Mouse (Mus musculus) stomach, postnatal 0 days (tissue): Measurements from ENCODE around the gene Fetub. TPM values are rescaled to one million over a fixed set of nuclear protein-coding genes. Genes with fewer than 3 reads are reported as not detected.
A peak's percentile ranks its signal among the peaks of the same experiment; 100 is the strongest.

Experiments
- ATAC-seq: fragments of 200-750 bp; cut with Nextera tagmentation; 2 replicates; pipeline ENCODE4 v1.8.0; 2017; ENCODE audit not compliant: low FRiP score, low TSS enrichment
- DNase-seq: peaks from one replicate; pipeline ENCODE4 v3.0.0-alpha.2; 2016; ENCODE audit warnings: low spot score
- H3K27ac ChIP-seq: fragments of 300-500 bp; sonication (generic); replicated peaks from 2 replicates; pipeline ENCODE4 v1.5.1; 2014; ENCODE audit warnings: mild to moderate bottlenecking, control low read depth
- H3K27me3 ChIP-seq: fragments of 300-500 bp; sonication (generic); 2 replicates; pipeline ENCODE4 v1.6.1; 2014; ENCODE audit warnings: low read length; ENCODE audit not compliant: control insufficient read depth, insufficient read depth
- H3K36me3 ChIP-seq: fragments of 300-500 bp; sonication (generic); 2 replicates; pipeline ENCODE4 v1.6.1; 2014; ENCODE audit warnings: low read length, mixed read lengths; ENCODE audit not compliant: control insufficient read depth, insufficient read depth
- H3K4me1 ChIP-seq: fragments of 300-500 bp; sonication (generic); replicated peaks from 2 replicates; pipeline ENCODE4 v1.6.1; 2014; ENCODE audit warnings: antibody characterized with exemption; ENCODE audit not compliant: control insufficient read depth, insufficient read depth
- H3K4me2 ChIP-seq: fragments of 300-500 bp; sonication (generic); replicated peaks from 2 replicates; pipeline ENCODE4 v1.6.1; 2014; ENCODE audit warnings: low read depth, mild to moderate bottlenecking, control low read depth, moderate library complexity
- H3K4me3 ChIP-seq: fragments of 300-500 bp; sonication (generic); 2 replicates; pipeline ENCODE4 v1.5.1; 2014; ENCODE audit warnings: low read depth, low read length, control low read depth
- H3K9ac ChIP-seq: fragments of 300-500 bp; sonication (generic); 2 replicates; pipeline ENCODE4 v1.6.1; 2014; ENCODE audit warnings: mild to moderate bottlenecking, low read length, control low read depth, mixed read lengths
- H3K9me3 ChIP-seq: fragments of 300-500 bp; sonication (generic); 2 replicates; pipeline ENCODE4 v1.6.1; 2016; ENCODE audit warnings: low read length; ENCODE audit not compliant: control insufficient read depth
- CTCF ChIP-seq: IDR thresholded peaks from 2 replicates; pipeline ENCODE4 v1.5.1; 2016; ENCODE audit warnings: antibody characterized with exemption, low read depth, mild to moderate bottlenecking, moderate library complexity
- EP300 ChIP-seq: optimal IDR thresholded peaks from 2 replicates; pipeline ENCODE3; 2016; ENCODE audit warnings: antibody characterized with exemption
- WGBS: fragments of 180-500 bp; shearing (Covaris S2); extraction: QIAGEN DNeasy Blood & Tissue Kit; methylation state at CpG from one replicate; pipeline ENCODE4 v1.1.7; 2014; 5-methylcytosine and 5-hydroxymethylcytosine counted together
- polyA plus RNA-seq: library from polyadenylated mRNA; unstranded; fragments of >200 nt; fragmentation: Nextera tagmentation; extraction: Ambion mirVana; gene quantifications from 2 replicates; pipeline ENCODE4 v1.2.1, GENCODE M21; 2015

Fetub gene
- 72.3 and 73.2 TPM in 2 replicates for polyA plus RNA-seq

GRCm38 (mm10) chr16:22918034-22918433, at the start of gene Fetub:
Gene Fetub (plus strand): TSS chr16:22918334.
- DNase-seq = no peak
- no peak within 1 kb of the TSS for H3K27ac ChIP-seq
- no peaks in the 10 kb centered on the region for H3K9me3 ChIP-seq
- no peaks in the 10 kb centered on the region for H3K4me1 ChIP-seq
- H3K36me3 ChIP-seq = no peaks in the 10 kb centered on the region
- no peak for TF ChIP-seq EP300
- no peak for TF ChIP-seq CTCF
- H3K27me3 ChIP-seq = no peaks in the 10 kb centered on the region
- no peak within 1 kb of the TSS for H3K9ac ChIP-seq
- 77% methylated on average over 5 of the region's 5 CpGs for WGBS
- no peak for ATAC-seq
- H3K4me2 ChIP-seq = no peak within 1 kb of the TSS
- H3K4me3 ChIP-seq = no peak within 1 kb of the TSS

- no peak overlapping the region for H3K4me3 ChIP-seq
- H3K4me1 ChIP-seq = no peaks in the 10 kb centered on the region
- H3K9me3 ChIP-seq = no peaks in the 10 kb centered on the region
- ATAC-seq (no peak), DNase-seq (no peak)
- no peak overlapping the region for H3K9ac ChIP-seq
- WGBS = 92% methylated on average over 8 of the region's 8 CpGs
- H3K27ac ChIP-seq = no peak overlapping the region
- no peaks in the 10 kb centered on the region for H3K27me3 ChIP-seq
- H3K36me3 ChIP-seq = peaks cover 11% of the 10 kb centered on the region
- no peak overlapping the region for H3K4me2 ChIP-seq
- TF ChIP-seq CTCF = no peak
- TF ChIP-seq EP300 = no peak
Measured at GRCm38 (mm10) chr16:22872397-22872796, 45.7 kb upstream of the Fetub start.

- no peaks in the 10 kb centered on the region for H3K9me3 ChIP-seq
- H3K4me3 ChIP-seq = no peak overlapping the region
- DNase-seq (no peak), ATAC-seq (no peak)
- no peaks in the 10 kb centered on the region for H3K4me1 ChIP-seq
- no peaks in the 10 kb centered on the region for H3K27me3 ChIP-seq
- TF ChIP-seq CTCF (no peak), EP300 (no peak)
- no peak overlapping the region for H3K9ac ChIP-seq
- H3K4me2 ChIP-seq = no peak overlapping the region
- no peak overlapping the region for H3K27ac ChIP-seq
- peaks cover 11% of the 10 kb centered on the region for H3K36me3 ChIP-seq
- WGBS = 83% methylated on average over 4 of the region's 4 CpGs
Measured at GRCm38 (mm10) chr16:22873369-22873768, 44.8 kb upstream of the Fetub start.

- Histone ChIP-seq H3K4me1 (no peaks in the 10 kb centered on the region), H3K36me3 (no peaks in the 10 kb centered on the region; the same call in 1 of the 2 replicates), H3K27me3 (no peaks in the 10 kb centered on the region), H3K4me2 (no peak overlapping the region), H3K4me3 (no peak overlapping the region), H3K9ac (no peak overlapping the region), H3K9me3 (no peaks in the 10 kb centered on the region), H3K27ac (no peak overlapping the region)
- WGBS = 40% methylated on average over 9 of the region's 9 CpGs
- DNase-seq = peak; percentile 30
- no peak for ATAC-seq
- no peak for TF ChIP-seq EP300
- peak; percentile 85 for TF ChIP-seq CTCF
Measured at GRCm38 (mm10) chr16:22876218-22877043, 41.7 kb upstream of the Fetub start.

GRCm38 (mm10) chr16:22877660-22878390, 40.3 kb upstream of the Fetub start:
- TF ChIP-seq CTCF (no peak), EP300 (no peak)
- ATAC-seq (no peak), DNase-seq (no peak)
- Histone ChIP-seq H3K4me2 (no peak overlapping the region), H3K4me1 (no peaks in the 10 kb centered on the region), H3K27me3 (no peaks in the 10 kb centered on the region), H3K9ac (no peak overlapping the region), H3K27ac (no peak overlapping the region), H3K9me3 (no peaks in the 10 kb centered on the region), H3K36me3 (no peaks in the 10 kb centered on the region), H3K4me3 (no peak overlapping the region)
- WGBS = 69% methylated on average over 11 of the region's 11 CpGs

GRCm38 (mm10) chr16:22878716-22879115, 39.4 kb upstream of the Fetub start:
- WGBS = 74% methylated on average over 7 of the region's 7 CpGs
- Histone ChIP-seq H3K27ac (no peak overlapping the region), H3K9me3 (no peaks in the 10 kb centered on the region), H3K4me3 (no peak overlapping the region), H3K4me1 (no peaks in the 10 kb centered on the region), H3K4me2 (no peak overlapping the region), H3K36me3 (no peaks in the 10 kb centered on the region), H3K27me3 (no peaks in the 10 kb centered on the region), H3K9ac (no peak overlapping the region)
- ATAC-seq (no peak), DNase-seq (no peak)
- TF ChIP-seq EP300 (no peak), CTCF (no peak)
